Mouse (Mus musculus) MEL (cell line): ENCODE measurements around the gene Olfr986. TPM values are rescaled to one million over a fixed set of nuclear protein-coding genes. Genes with fewer than 3 reads are reported as not detected.

Source experiments
- DNase-seq: peaks from one replicate; pipeline ENCODE4 v3.0.0; 2011; ENCODE audit warnings: low read depth, low spot score
- H3K27ac ChIP-seq: 2 replicates; pipeline ENCODE4 v1.5.1; 2012; ENCODE audit warnings: low read depth, mild to moderate bottlenecking, control low read depth, low read length, moderate library complexity; ENCODE audit not compliant: control insufficient read depth
- H3K27me3 ChIP-seq, 2 experiments: fragments of 150-350 bp in 1 of 2; sonication (generic) in 1 of 2; 2 replicates each; pipeline ENCODE4 v1.6.1; 2012; ENCODE audit warnings: low read length in 2 of 2, mild to moderate bottlenecking in 2 of 2, improper control_type of control experiment in 1 of 2, moderate library complexity in 1 of 2; ENCODE audit not compliant: insufficient read depth in 2 of 2, control insufficient read depth in 1 of 2
- H3K36me3 ChIP-seq, 2 experiments: 2 replicates each; pipeline ENCODE4 v1.6.1; 2012 to 2014; ENCODE audit warnings: low read length in 2 of 2, improper control_type of control experiment in 1 of 2, inconsistent platforms in 1 of 2, mild to moderate bottlenecking in 1 of 2; ENCODE audit not compliant: insufficient read depth in 2 of 2, control insufficient read depth in 1 of 2
- H3K4me1 ChIP-seq, 2 experiments: fragments of 150-350 bp in 1 of 2; sonication (generic) in 1 of 2; 2 replicates each; pipeline ENCODE4 v1.6.1; 2012; ENCODE audit warnings: low read length in 2 of 2, improper control_type of control experiment in 1 of 2, mild to moderate bottlenecking in 1 of 2; ENCODE audit not compliant: insufficient read depth in 2 of 2, control insufficient read depth in 1 of 2
- H3K4me3 ChIP-seq, 2 experiments: fragments of 150-350 bp in 1 of 2; sonication (generic) in 1 of 2; 2 replicates each; pipeline ENCODE4 v1.5.1; 2012; ENCODE audit warnings: low read depth in 2 of 2, low read length in 2 of 2, mild to moderate bottlenecking in 2 of 2, moderate library complexity in 2 of 2, control low read depth in 1 of 2, improper control_type of control experiment in 1 of 2; ENCODE audit not compliant: control insufficient read depth in 1 of 2, insufficient read depth in 1 of 2
- H3K79me2 ChIP-seq: 2 replicates; pipeline ENCODE4 v1.6.1; 2012; ENCODE audit warnings: mild to moderate bottlenecking, low read length, moderate library complexity; ENCODE audit not compliant: control insufficient read depth, poor library complexity, insufficient read depth
- H3K9ac ChIP-seq: 2 replicates; pipeline ENCODE4 v1.6.1; 2012; ENCODE audit warnings: low read depth, mild to moderate bottlenecking, control low read depth, low read length, moderate library complexity; ENCODE audit not compliant: control insufficient read depth, poor library complexity, severe bottlenecking
- H3K9me3 ChIP-seq: fragments of 150-350 bp; sonication (generic); replicated peaks from 2 replicates; pipeline ENCODE4 v1.6.1; 2012; ENCODE audit warnings: mild to moderate bottlenecking, low read length, improper control_type of control experiment, moderate library complexity; ENCODE audit not compliant: insufficient read depth
- GATA1 ChIP-seq: IDR thresholded peaks from 2 replicates; pipeline ENCODE4 v1.6.1; 2011; ENCODE audit warnings: low read depth, low read length, improper control_type of control experiment
- HCFC1 ChIP-seq: IDR thresholded peaks from 2 replicates; pipeline ENCODE4 v1.6.1; 2012; ENCODE audit warnings: low read depth, mild to moderate bottlenecking, inconsistent platforms, low read length, improper control_type of control experiment, moderate library complexity
- MAZ ChIP-seq: IDR thresholded peaks from 2 replicates; pipeline ENCODE4 v1.6.1; 2012; ENCODE audit warnings: low read depth, mild to moderate bottlenecking, inconsistent platforms, low read length, improper control_type of control experiment
- MEF2A ChIP-seq: IDR thresholded peaks from 2 replicates; pipeline ENCODE4 v1.6.1; 2014; ENCODE audit warnings: low read depth, mild to moderate bottlenecking, inconsistent platforms, low read length, improper control_type of control experiment; ENCODE audit not compliant: poor library complexity, insufficient replicate concordance, severe bottlenecking; ENCODE audit errors: extremely low read depth
- NRF1 ChIP-seq: IDR thresholded peaks from 2 replicates; pipeline ENCODE4 v1.6.1; 2014; ENCODE audit warnings: low read depth, mild to moderate bottlenecking, inconsistent platforms, low read length, improper control_type of control experiment, moderate library complexity; ENCODE audit not compliant: poor library complexity, insufficient read depth, severe bottlenecking
- POLR2AphosphoS2 ChIP-seq: IDR thresholded peaks from 2 replicates; pipeline ENCODE4 v1.6.1; 2011; ENCODE audit warnings: low read length, improper control_type of control experiment
- POLR2AphosphoS5 ChIP-seq: IDR thresholded peaks from 2 replicates; pipeline ENCODE4 v1.6.1; 2012; ENCODE audit warnings: low read depth, borderline replicate concordance, mild to moderate bottlenecking, inconsistent platforms, low read length, moderate library complexity, mixed read lengths
- TCF12 ChIP-seq: IDR thresholded peaks from 2 replicates; pipeline ENCODE4 v1.6.1; 2014; ENCODE audit warnings: low read depth, mild to moderate bottlenecking, inconsistent platforms, low read length, improper control_type of control experiment, moderate library complexity
- polyA plus RNA-seq, 2 experiments: library from polyadenylated mRNA; stranded (reverse) in 1 of 2; unstranded in 1 of 2; fragments of >175 nt in 1 of 2; fragments of >200 nt in 1 of 2; gene quantifications; 2 replicates each; pipeline versions ENCODE4 v1.2.1 to v1.2.4; 2012; ENCODE audit warnings: low replicate concordance in 2 of 2, low read depth in 1 of 2; ENCODE audit not compliant: insufficient read length in 2 of 2, insufficient read depth in 1 of 2, missing spikeins in 1 of 2
- total RNA-seq: library from RNA; depleted of rRNA; stranded (reverse); fragments of 300-350 nt; gene quantifications from 2 replicates; pipeline ENCODE4 v1.2.3, GENCODE M21; 2012; rRNA removed

The Olfr986 gene
- total and polyA plus RNA-seq, 3 experiments, result not detected

- no peak for DNase-seq
- Histone ChIP-seq H3K27me3 (no peaks in the 10 kb centered on the region), H3K9me3 (no peaks in the 10 kb centered on the region), H3K27ac (no peak overlapping the region), H3K36me3 (no peaks in the 10 kb centered on the region), H3K4me1 (no peaks in the 10 kb centered on the region), H3K4me3 (no peak overlapping the region), H3K79me2 (no peaks in the 10 kb centered on the region), H3K9ac (no peak overlapping the region)
- TF ChIP-seq HCFC1 (no peak), GATA1 (no peak), NRF1 (no peak), MEF2A (no peak), POLR2AphosphoS5 (no peak), MAZ (no peak), POLR2AphosphoS2 (no peak)
These were observed 53.7 kb downstream of the Olfr986 start for GRCm38 (mm10) chr9:40234233-40235072.

GRCm38 (mm10) chr9:40235220-40235619 is 54.5 kb downstream of the Olfr986 start:
- H3K4me3 ChIP-seq, result no peak overlapping the region
- H3K27ac ChIP-seq, result no peak overlapping the region
- H3K36me3 ChIP-seq, result no peaks in the 10 kb centered on the region
- H3K9ac ChIP-seq, result no peak overlapping the region
- H3K9me3 ChIP-seq, result no peaks in the 10 kb centered on the region
- H3K4me1 ChIP-seq, result no peaks in the 10 kb centered on the region
- DNase-seq, result no peak
- TF ChIP-seq TCF12 (no peak), POLR2AphosphoS5 (no peak)
- H3K79me2 ChIP-seq, result no peaks in the 10 kb centered on the region
- H3K27me3 ChIP-seq, result no peaks in the 10 kb centered on the region

Other genes starting within 250 kb of the Olfr986 start
- not detected in 2 replicates for gene Olfr974, start 243.4 kb upstream of the Olfr986 start, total RNA-seq
- not detected for gene Olfr974, start 243.4 kb upstream of the Olfr986 start, polyA plus RNA-seq
- gene Olfr975, start 228.9 kb upstream of the Olfr986 start, total RNA-seq, result not detected in 2 replicates
- gene Olfr975, start 228.9 kb upstream of the Olfr986 start, polyA plus RNA-seq, result not detected
- not detected in 2 replicates for gene Olfr976, start 219.8 kb upstream of the Olfr986 start, total RNA-seq
- not detected for gene Olfr976, start 219.8 kb upstream of the Olfr986 start, polyA plus RNA-seq
- not detected in 2 replicates for gene Olfr978, start 188.8 kb upstream of the Olfr986 start, total RNA-seq
- not detected for gene Olfr978, start 188.8 kb upstream of the Olfr986 start, polyA plus RNA-seq
- gene Olfr979, start 177.5 kb upstream of the Olfr986 start, total RNA-seq, result not detected in 2 replicates
- gene Olfr979, start 177.5 kb upstream of the Olfr986 start, polyA plus RNA-seq, result not detected
- gene Olfr980, start 171.3 kb upstream of the Olfr986 start, total RNA-seq, result not detected in 2 replicates
- not detected for gene Olfr980, start 171.3 kb upstream of the Olfr986 start, polyA plus RNA-seq
- not detected in 2 replicates for gene Olfr981, start 159.5 kb upstream of the Olfr986 start, total RNA-seq
- gene Olfr981, start 159.5 kb upstream of the Olfr986 start, polyA plus RNA-seq, result not detected
- gene Olfr982, start 107.1 kb upstream of the Olfr986 start, total RNA-seq, result not detected in 2 replicates
- under 1 TPM in 1 of 2 experiments, not detected in 1; 0.04 TPM for gene Olfr982, start 107.1 kb upstream of the Olfr986 start, polyA plus RNA-seq
- not detected in 2 replicates for gene Olfr983, start 87.3 kb upstream of the Olfr986 start, total RNA-seq
- gene Olfr983, start 87.3 kb upstream of the Olfr986 start, polyA plus RNA-seq, result not detected
- gene Olfr984, start 66.7 kb upstream of the Olfr986 start, total RNA-seq, result not detected in 2 replicates
- not detected for gene Olfr984, start 66.7 kb upstream of the Olfr986 start, polyA plus RNA-seq
- gene Olfr985, start 50.7 kb upstream of the Olfr986 start, total RNA-seq, result not detected in 2 replicates
- gene Olfr985, start 50.7 kb upstream of the Olfr986 start, polyA plus RNA-seq, result not detected
- not detected in 2 replicates for gene Tmem225, start 32.8 kb upstream of the Olfr986 start, total RNA-seq
- gene Tmem225, start 32.8 kb upstream of the Olfr986 start, polyA plus RNA-seq, result not detected
- 1.9 and 2.7 TPM in 2 replicates for gene Zfp202, start 11.4 kb downstream of the Olfr986 start, total RNA-seq
- 1 to 10 TPM in 1 of 2 experiments, not detected in 1; 2.8 TPM for gene Zfp202, start 11.4 kb downstream of the Olfr986 start, polyA plus RNA-seq
- gene Scn3b, start 88.3 kb downstream of the Olfr986 start, total RNA-seq, result not detected in 2 replicates
- gene Scn3b, start 88.3 kb downstream of the Olfr986 start, polyA plus RNA-seq, result not detected